Mouse (Mus musculus): ENCODE results near the gene Igbp1b. TPM values are rescaled to one million over a fixed set of nuclear protein-coding genes. Genes with fewer than 3 reads are reported as not detected.

Gene Igbp1b
- total RNA-seq (2014; fragmentation: Nextera tagmentation) (not detected in 2 replicates), total RNA-seq (2017) (not detected in 2 replicates), polyA plus RNA-seq (2012) (not detected in 2 replicates)

- H3K4me3 ChIP-seq (ENCODE audit: low read depth, low read length): no peak within 1 kb of the TSS
- ATAC-seq (ENCODE audit: extremely low read depth, insufficient number of reproducible peaks, low FRiP score, poor library complexity, severe bottlenecking): no peak
- no peaks in the 10 kb centered on the region for H3K36me3 ChIP-seq (replicated peaks)
- H3K27me3 ChIP-seq (ENCODE audit: insufficient read depth, low read length): no peaks in the 10 kb centered on the region
- no peaks in the 10 kb centered on the region for H3K4me1 ChIP-seq (ENCODE audit: insufficient read depth, low read depth, low read length)
- peaks cover 16% of the 10 kb centered on the region for H3K9me3 ChIP-seq (replicated peaks)
- no peak for DNase-seq (ENCODE audit: low spot score)
- TF ChIP-seq GATA1 (IDR thresholded peaks at IDR 0.05; ENCODE audit: borderline replicate concordance, low read length) (no peak), CTCF (IDR thresholded peaks at IDR 0.05; ENCODE audit: low read depth, low read length) (no peak), POLR2AphosphoS5 (IDR thresholded peaks at IDR 0.05; ENCODE audit: insufficient replicate concordance, low read depth, low read length) (no peak), GATA2 (IDR thresholded peaks at IDR 0.05; ENCODE audit: borderline replicate concordance, low read depth, low read length) (no peak), TAL1 (conservative IDR thresholded peaks at IDR 0.05; ENCODE audit: low read depth, low read length) (no peak)
These were observed at the start of gene Igbp1b for GRCm38 (mm10) chr6:138658516-138658915. TSS of gene Igbp1b (minus strand) at chr6:138658544.

GRCm38 (mm10) chr6:138682959-138683358, 24.6 kb upstream of the Igbp1b start:
- ATAC-seq (ENCODE audit: extremely low read depth, insufficient number of reproducible peaks, low FRiP score, poor library complexity, severe bottlenecking) (no peak), DNase-seq (ENCODE audit: low spot score) (no peak)
- no peak overlapping the region for H3K4me3 ChIP-seq (ENCODE audit: low read depth, low read length)
- no peaks in the 10 kb centered on the region for H3K36me3 ChIP-seq (replicated peaks)
- H3K4me1 ChIP-seq (ENCODE audit: insufficient read depth, low read depth, low read length): no peaks in the 10 kb centered on the region
- H3K27me3 ChIP-seq (ENCODE audit: insufficient read depth, low read length): no peaks in the 10 kb centered on the region
- TF ChIP-seq GATA2 (IDR thresholded peaks at IDR 0.05; ENCODE audit: borderline replicate concordance, low read depth, low read length) (no peak), TAL1 (conservative IDR thresholded peaks at IDR 0.05; ENCODE audit: low read depth, low read length) (no peak), GATA1 (IDR thresholded peaks at IDR 0.05; ENCODE audit: borderline replicate concordance, low read length) (no peak), POLR2AphosphoS5 (IDR thresholded peaks at IDR 0.05; ENCODE audit: insufficient replicate concordance, low read depth, low read length) (no peak), CTCF (IDR thresholded peaks at IDR 0.05; ENCODE audit: low read depth, low read length) (no peak)
- H3K9me3 ChIP-seq (replicated peaks): peaks cover 1% of the 10 kb centered on the region; the same call in 1 of the 2 replicates

GRCm38 (mm10) chr6:138672704-138673141, 14.4 kb upstream of the Igbp1b start:
- TF ChIP-seq POLR2AphosphoS5 (IDR thresholded peaks at IDR 0.05; ENCODE audit: insufficient replicate concordance, low read depth, low read length) (no peak), TAL1 (conservative IDR thresholded peaks at IDR 0.05; ENCODE audit: low read depth, low read length) (no peak), CTCF (IDR thresholded peaks at IDR 0.05; ENCODE audit: low read depth, low read length) (no peak), GATA1 (IDR thresholded peaks at IDR 0.05; ENCODE audit: borderline replicate concordance, low read length) (no peak), GATA2 (IDR thresholded peaks at IDR 0.05; ENCODE audit: borderline replicate concordance, low read depth, low read length) (no peak)
- H3K27me3 ChIP-seq (ENCODE audit: insufficient read depth, low read length): no peaks in the 10 kb centered on the region
- H3K4me3 ChIP-seq (ENCODE audit: low read depth, low read length): no peak overlapping the region
- ATAC-seq (ENCODE audit: extremely low read depth, insufficient number of reproducible peaks, low FRiP score, poor library complexity, severe bottlenecking) (no peak), DNase-seq (ENCODE audit: low spot score) (no peak)
- H3K4me1 ChIP-seq (ENCODE audit: insufficient read depth, low read depth, low read length): no peaks in the 10 kb centered on the region
- no peaks in the 10 kb centered on the region for H3K36me3 ChIP-seq (replicated peaks)
- H3K9me3 ChIP-seq (replicated peaks): peaks cover 11% of the 10 kb centered on the region; the same call in 1 of the 2 replicates

GRCm38 (mm10) chr6:138665416-138665815, 7.1 kb upstream of the Igbp1b start:
- no peak for ATAC-seq (ENCODE audit: extremely low read depth, insufficient number of reproducible peaks, low FRiP score, poor library complexity, severe bottlenecking)
- H3K9me3 ChIP-seq (replicated peaks): peaks cover 2% of the 10 kb centered on the region; the same call in 1 of the 2 replicates
- TF ChIP-seq POLR2AphosphoS5 (IDR thresholded peaks at IDR 0.05; ENCODE audit: insufficient replicate concordance, low read depth, low read length) (no peak), TAL1 (conservative IDR thresholded peaks at IDR 0.05; ENCODE audit: low read depth, low read length) (no peak)
- H3K36me3 ChIP-seq (replicated peaks): no peaks in the 10 kb centered on the region
- H3K27me3 ChIP-seq (ENCODE audit: insufficient read depth, low read length): no peaks in the 10 kb centered on the region
- no peak overlapping the region for H3K4me3 ChIP-seq (ENCODE audit: low read depth, low read length)
- H3K4me1 ChIP-seq (ENCODE audit: insufficient read depth, low read depth, low read length): no peaks in the 10 kb centered on the region
- no peak for DNase-seq (ENCODE audit: low spot score)

- H3K9me3 ChIP-seq (replicated peaks): peaks cover 3% of the 10 kb centered on the region; the same call in 1 of the 2 replicates
These were observed 12.7 kb downstream of the Igbp1b start for GRCm38 (mm10) chr6:138645604-138646003.

GRCm38 (mm10) chr6:138639351-138639750, 19.0 kb downstream of the Igbp1b start:
- Histone ChIP-seq H3K4me3 (ENCODE audit: low read depth, low read length) (no peak overlapping the region), H3K9me3 (replicated peaks) (peaks cover 7% of the 10 kb centered on the region; the same call in 1 of the 2 replicates)
- TF ChIP-seq POLR2AphosphoS5 (IDR thresholded peaks at IDR 0.05; ENCODE audit: insufficient replicate concordance, low read depth, low read length) (no peak), GATA1 (IDR thresholded peaks at IDR 0.05; ENCODE audit: borderline replicate concordance, low read length) (no peak), CTCF (IDR thresholded peaks at IDR 0.05; ENCODE audit: low read depth, low read length) (no peak), GATA2 (IDR thresholded peaks at IDR 0.05; ENCODE audit: borderline replicate concordance, low read depth, low read length) (no peak), TAL1 (conservative IDR thresholded peaks at IDR 0.05; ENCODE audit: low read depth, low read length) (no peak)

More at GRCm38 (mm10) chr6:138645604-138646003, 12.7 kb downstream of the Igbp1b start:
- no peak for TF ChIP-seq GATA2 (IDR thresholded peaks at IDR 0.05; ENCODE audit: borderline replicate concordance, low read depth, low read length)
- TF ChIP-seq TAL1 (conservative IDR thresholded peaks at IDR 0.05; ENCODE audit: low read depth, low read length): no peak
- Histone ChIP-seq H3K4me3 (ENCODE audit: low read depth, low read length) (no peak overlapping the region), H3K36me3 (replicated peaks) (no peaks in the 10 kb centered on the region), H3K4me1 (ENCODE audit: insufficient read depth, low read depth, low read length) (no peaks in the 10 kb centered on the region), H3K27me3 (ENCODE audit: insufficient read depth, low read length) (no peaks in the 10 kb centered on the region)
- DNase-seq (ENCODE audit: low spot score): no peak
- no peak for ATAC-seq (ENCODE audit: extremely low read depth, insufficient number of reproducible peaks, low FRiP score, poor library complexity, severe bottlenecking)

More at GRCm38 (mm10) chr6:138639351-138639750, 19.0 kb downstream of the Igbp1b start:
- no peak for ATAC-seq (ENCODE audit: extremely low read depth, insufficient number of reproducible peaks, low FRiP score, poor library complexity, severe bottlenecking)
- H3K36me3 ChIP-seq (replicated peaks): no peaks in the 10 kb centered on the region
- H3K27me3 ChIP-seq (ENCODE audit: insufficient read depth, low read length): no peaks in the 10 kb centered on the region
- H3K4me1 ChIP-seq (ENCODE audit: insufficient read depth, low read depth, low read length): no peaks in the 10 kb centered on the region
- no peak for DNase-seq (ENCODE audit: low spot score)

All from G1E (cell line).